17 mouse cellular contexts compared by ENCODE assay signal in the genomic region with DNA sequence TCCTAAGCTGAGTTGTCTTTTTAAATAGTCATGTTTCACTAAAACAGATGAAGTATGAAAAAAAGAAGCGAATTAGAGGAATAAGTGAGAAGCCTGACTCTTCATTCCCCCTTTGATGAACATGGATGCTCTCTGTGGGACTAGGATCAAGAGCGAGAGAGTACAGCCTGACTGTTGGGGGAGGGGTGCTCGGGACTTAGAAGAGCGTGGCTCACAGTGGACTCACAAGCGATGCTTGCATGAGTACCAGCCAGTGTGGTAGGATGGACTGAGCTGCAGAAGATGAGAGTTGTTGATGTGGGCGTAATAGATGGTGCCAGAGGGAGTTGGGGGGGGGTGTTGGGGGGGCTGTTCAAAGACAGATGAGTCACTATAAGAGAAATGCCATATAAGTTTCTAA. TPM values are rescaled to one million over a fixed set of nuclear protein-coding genes. Genes with fewer than 3 reads are reported as not detected.
DNase-seq lines count a peak whose midpoint lies in the region; ATAC-seq and TF ChIP-seq lines count a peak whose summit lies in the region.
"Had no signal": no experiment of that assay in that cellular context is flagged by ENCODE, and none has a peak within 500 bp of the region (broad histone marks: within the 10 kb centered on the region; RNA-seq: fewer than 3 reads in every experiment).

No protein-coding gene starts in this region.

- no peaks in the 10 kb centered on the region for H3K27me3 ChIP-seq in stomach, embryonic 14.5 days (ENCODE audit: control insufficient read depth, insufficient read depth, low read length)
- H3K27me3 ChIP-seq in stomach, postnatal 0 days (ENCODE audit: control insufficient read depth, insufficient read depth, low read length) = no peaks in the 10 kb centered on the region
- no peaks in the 10 kb centered on the region for H3K27me3 ChIP-seq in limb, embryonic 10.5 days (ENCODE audit: low read depth, poor library complexity, severe bottlenecking)
- H3K27me3 ChIP-seq: forebrain, embryonic 15.5 days; liver, embryonic 12.5 days; megakaryocyte, embryonic 14.5 days had no signal

- H3K4me2 ChIP-seq in stomach, embryonic 14.5 days (replicated peaks; ENCODE audit: low read depth, low read length) = no peak overlapping the region
- no peak overlapping the region for H3K4me2 ChIP-seq in stomach, postnatal 0 days (replicated peaks; ENCODE audit: low read depth)
- H3K4me2 ChIP-seq: forebrain, embryonic 15.5 days; liver, embryonic 12.5 days had no signal

- TF ChIP-seq EP300 in stomach, postnatal 0 days (optimal IDR thresholded peaks at IDR 0.05) = no peak

- TF ChIP-seq CTCF in layer of hippocampus, adult 2 months (conservative IDR thresholded peaks at IDR 0.05) = no peak
- no peak for TF ChIP-seq CTCF in stomach, postnatal 0 days (IDR thresholded peaks at IDR 0.05; ENCODE audit: low read depth)
- TF ChIP-seq CTCF in lung, adult 2 months (IDR thresholded peaks at IDR 0.05; ENCODE audit: insufficient read depth, low read length) = no peak

- H3K4me1 ChIP-seq in stomach, embryonic 14.5 days (ENCODE audit: control insufficient read depth, insufficient read depth, low read length) = no peaks in the 10 kb centered on the region
- no peaks in the 10 kb centered on the region for H3K4me1 ChIP-seq in stomach, postnatal 0 days (replicated peaks; ENCODE audit: control insufficient read depth, insufficient read depth)
- no peaks in the 10 kb centered on the region for H3K4me1 ChIP-seq in limb, embryonic 10.5 days
- no peaks in the 10 kb centered on the region for H3K4me1 ChIP-seq in lung, adult 2 months (ENCODE audit: control insufficient read depth, insufficient read depth, low read length)
- H3K4me1 ChIP-seq: forebrain, embryonic 15.5 days; liver, embryonic 12.5 days had no signal

- peaks cover 13% of the 10 kb centered on the region for H3K36me3 ChIP-seq in stomach, embryonic 14.5 days (ENCODE audit: control insufficient read depth, insufficient read depth, low read length)
- H3K36me3 ChIP-seq in stomach, postnatal 0 days (ENCODE audit: control insufficient read depth, insufficient read depth, low read length) = peaks cover 18% of the 10 kb centered on the region; the same call in 1 of the 2 replicates
- H3K36me3 ChIP-seq in limb, embryonic 10.5 days = peaks cover 98% of the 10 kb centered on the region

- peaks cover 6% of the 10 kb centered on the region; the same call in 1 of the 2 replicates for H3K9me3 ChIP-seq in stomach, embryonic 14.5 days (ENCODE audit: control insufficient read depth, low read depth, low read length)
- no peaks in the 10 kb centered on the region for H3K9me3 ChIP-seq in stomach, postnatal 0 days (ENCODE audit: control insufficient read depth, low read length)
- H3K9me3 ChIP-seq in limb, embryonic 10.5 days (replicated peaks) = no peaks in the 10 kb centered on the region
- H3K9me3 ChIP-seq: liver, embryonic 12.5 days had no signal

- peak; percentile 24 to 30 for DNase-seq in cerebellum, postnatal 10 days
- no peak for DNase-seq in cerebellum, adult 8-10 months
- no peak for DNase-seq in layer of hippocampus, adult 2 months (ENCODE audit: low spot score in 2 of 2)
- no peak for DNase-seq in layer of hippocampus, adult 8-10 months (ENCODE audit: low spot score in 2 of 2)
- DNase-seq in stomach, postnatal 0 days (ENCODE audit: low spot score) = no peak
- no peak for DNase-seq in limb, embryonic 10.5 days (ENCODE audit: low spot score)
- DNase-seq in lung, adult 2 months = no peak
- DNase-seq: gastrocnemius, postnatal 10 days; heart, postnatal 14 days; kidney, adult 8-10 months; kidney, postnatal 36 days had no signal

- TF ChIP-seq POLR2A in lung, adult 2 months (IDR thresholded peaks at IDR 0.05; ENCODE audit: borderline replicate concordance, extremely low read depth, low read depth, low read length) = no peak

- peak overlapping the region; percentile 87 for H3K27ac ChIP-seq in layer of hippocampus, adult 2 months
- H3K27ac ChIP-seq in stomach, embryonic 14.5 days (ENCODE audit: low read length) = no peak overlapping the region
- no peak overlapping the region for H3K27ac ChIP-seq in stomach, postnatal 0 days (replicated peaks)
- H3K27ac ChIP-seq in limb, embryonic 10.5 days = no peak overlapping the region
- H3K27ac ChIP-seq: forebrain, embryonic 15.5 days; heart, embryonic 10.5 days; liver, embryonic 12.5 days had no signal

- 79% methylated on average over 6 of the region's 6 CpGs for WGBS in stomach, embryonic 14.5 days
- WGBS in stomach, postnatal 0 days = 89% methylated on average over 6 of the region's 6 CpGs
- WGBS in limb, embryonic 10.5 days = 88% methylated on average over 6 of the region's 6 CpGs
- 85% methylated on average over 6 of the region's 6 CpGs for WGBS in lung, adult 2 months

- no peak overlapping the region for H3K4me3 ChIP-seq in layer of hippocampus, adult 2 months
- no peak overlapping the region for H3K4me3 ChIP-seq in stomach, embryonic 14.5 days (ENCODE audit: low read depth, low read length)
- H3K4me3 ChIP-seq in stomach, postnatal 0 days (ENCODE audit: low read depth, low read length) = no peak overlapping the region
- no peak overlapping the region for H3K4me3 ChIP-seq in limb, embryonic 10.5 days
- no peak overlapping the region for H3K4me3 ChIP-seq in lung, adult 2 months (replicated peaks; ENCODE audit: extremely low read depth, low read depth, low read length)
- H3K4me3 ChIP-seq: forebrain, embryonic 15.5 days; heart, embryonic 10.5 days; liver, embryonic 12.5 days; megakaryocyte, embryonic 14.5 days had no signal

- ATAC-seq in stomach, embryonic 14.5 days (ENCODE audit: insufficient number of reproducible peaks, insufficient read depth, low FRiP score, low read depth) = 0 out of 2 replicates have a peak, but pooled peaks have one; percentile 42
- no peak for ATAC-seq in stomach, postnatal 0 days (ENCODE audit: low FRiP score, low TSS enrichment)
- ATAC-seq: activated CD4-positive, CD25-positive, alpha-beta regulatory T cell, adult 4 months; forebrain, embryonic 15.5 days; liver, embryonic 12.5 days had no signal

- no peak overlapping the region for H3K9ac ChIP-seq in stomach, embryonic 14.5 days (replicated peaks; ENCODE audit: low read depth, low read length)
- H3K9ac ChIP-seq in stomach, postnatal 0 days (ENCODE audit: low read length) = no peak overlapping the region
- H3K9ac ChIP-seq: forebrain, embryonic 15.5 days; liver, embryonic 12.5 days had no signal

RNA-seq across cellular contexts. Expression of a gene that starts 35.9 kb away (rescaled TPM):
- total RNA-seq in layer of hippocampus, adult 2 months (2021) = 10 to 100 TPM; 48.4 to 50.1 TPM
- 10 to 100 TPM; 50.5 to 52.8 (median 51.7) TPM for total RNA-seq in layer of hippocampus, adult 8-10 months (2022)
- polyA plus RNA-seq in stomach, embryonic 14.5 days (2014; fragmentation: Nextera tagmentation; extraction: Ambion mirVana) = 478 and 492 TPM in 2 replicates
- 1,515 and 1,656 TPM in 2 replicates for polyA plus RNA-seq in stomach, postnatal 0 days (2015; fragmentation: Nextera tagmentation; extraction: Ambion mirVana)
- 89.0 and 114 TPM in 2 replicates for polyA plus RNA-seq in limb, embryonic 10.5 days (2016; fragmentation: Nextera tagmentation; extraction: Ambion mirVana)
- 29.2 and 85.9 TPM in 2 replicates for polyA plus RNA-seq in lung, adult 2 months (2012; rRNA removed)

RNA-seq across cellular contexts. Expression of a gene that starts 37.6 kb away (rescaled TPM):
- total RNA-seq in layer of hippocampus, adult 2 months (2021) = 10 to 100 TPM; 18.3 to 20.6 TPM
- 10 to 100 TPM; 18.6 to 20.7 (median 19.9) TPM for total RNA-seq in layer of hippocampus, adult 8-10 months (2022)
- polyA plus RNA-seq in stomach, embryonic 14.5 days (2014; fragmentation: Nextera tagmentation; extraction: Ambion mirVana) = 28.4 and 29.9 TPM in 2 replicates
- polyA plus RNA-seq in stomach, postnatal 0 days (2015; fragmentation: Nextera tagmentation; extraction: Ambion mirVana) = 28.5 and 31.3 TPM in 2 replicates
- 46.7 and 47.4 TPM in 2 replicates for polyA plus RNA-seq in limb, embryonic 10.5 days (2016; fragmentation: Nextera tagmentation; extraction: Ambion mirVana)
- polyA plus RNA-seq in lung, adult 2 months (2012; rRNA removed) = 21.1 and 23.7 TPM in 2 replicates

RNA-seq across cellular contexts. Expression of a gene that starts 37.8 kb away (rescaled TPM):
- 10 to 100 TPM; 86.6 to 86.7 TPM for total RNA-seq in layer of hippocampus, adult 2 months (2021)
- total RNA-seq in layer of hippocampus, adult 8-10 months (2022) = 100 to 1,000 TPM in 1 of 4 experiments, 10 to 100 TPM in 3; 89.9 to 102 (median 97.3) TPM
- polyA plus RNA-seq in stomach, embryonic 14.5 days (2014; fragmentation: Nextera tagmentation; extraction: Ambion mirVana) = 37.8 and 39.9 TPM in 2 replicates
- 41.0 and 44.5 TPM in 2 replicates for polyA plus RNA-seq in stomach, postnatal 0 days (2015; fragmentation: Nextera tagmentation; extraction: Ambion mirVana)
- polyA plus RNA-seq in limb, embryonic 10.5 days (2016; fragmentation: Nextera tagmentation; extraction: Ambion mirVana) = 22.2 and 25.5 TPM in 2 replicates
- polyA plus RNA-seq in lung, adult 2 months (2012; rRNA removed) = 67.7 and 79.3 TPM in 2 replicates

Comparison
In these comparisons a context has a peak if more than half of its experiments do, and no peak if none do; other contexts are left out.
1. DNase-seq: peak in cerebellum, postnatal 10 days (2 of 2); none in cerebellum, adult 8-10 months (single experiment), layer of hippocampus, adult 2 months (0 of 2), layer of hippocampus, adult 8-10 months (0 of 2), stomach, postnatal 0 days (single experiment), limb, embryonic 10.5 days (single experiment) and lung, adult 2 months (single experiment).